Mouse (Mus musculus) lung, postnatal 14 days (tissue): Measurements from ENCODE around the gene Tuba1a.
"Not testable (repeated sequence)": the region's sequence is repeated elsewhere in the genome, so short reads cannot be mapped to it uniquely, and the experiment has no call there.

ENCODE experiments used
- DNase-seq: peaks from one replicate; pipeline ENCODE4 v3.0.0; 2021

The Tuba1a gene

DNA sequence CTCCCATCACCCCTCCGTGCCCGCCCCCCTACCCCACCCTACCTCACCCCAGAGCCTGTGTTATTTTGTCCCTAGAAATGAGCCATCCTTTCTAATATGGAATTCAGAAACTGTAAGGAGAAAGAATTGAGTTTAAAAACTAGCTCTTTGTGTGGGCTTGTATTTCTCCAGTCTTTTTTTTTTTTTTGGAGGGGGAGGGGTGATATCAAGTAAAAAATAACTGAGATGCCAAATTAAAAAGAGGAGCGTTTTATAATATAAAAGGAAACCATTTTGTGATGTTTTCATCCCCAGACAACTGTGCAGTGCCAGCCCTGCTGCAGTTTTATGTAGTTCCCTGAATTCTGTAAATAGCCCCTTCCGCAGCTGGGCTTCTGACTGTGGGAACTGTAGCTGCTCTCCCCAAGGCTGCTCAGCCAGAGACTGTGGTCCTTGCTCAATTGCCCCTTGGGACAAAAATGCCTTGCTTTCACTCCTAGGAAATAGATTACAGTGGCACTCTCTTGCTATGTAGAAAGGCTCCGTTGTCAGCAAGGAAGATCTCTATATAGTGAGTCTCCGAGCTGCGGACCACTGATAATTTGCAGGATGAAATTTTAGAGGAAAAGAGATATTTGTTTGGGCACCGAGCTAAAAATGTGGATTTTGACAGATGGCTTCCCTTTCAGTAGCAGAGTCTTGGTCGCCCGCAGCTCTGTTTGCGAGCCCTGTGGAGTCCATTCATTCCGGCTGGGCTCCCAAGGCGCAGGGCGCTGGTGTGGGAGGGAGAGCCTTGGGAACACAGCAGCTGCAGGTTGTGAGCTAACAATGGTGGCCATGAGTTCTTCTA is 1.1 kb upstream of the Tuba1a start:
- DNase-seq = no peak

DNA sequence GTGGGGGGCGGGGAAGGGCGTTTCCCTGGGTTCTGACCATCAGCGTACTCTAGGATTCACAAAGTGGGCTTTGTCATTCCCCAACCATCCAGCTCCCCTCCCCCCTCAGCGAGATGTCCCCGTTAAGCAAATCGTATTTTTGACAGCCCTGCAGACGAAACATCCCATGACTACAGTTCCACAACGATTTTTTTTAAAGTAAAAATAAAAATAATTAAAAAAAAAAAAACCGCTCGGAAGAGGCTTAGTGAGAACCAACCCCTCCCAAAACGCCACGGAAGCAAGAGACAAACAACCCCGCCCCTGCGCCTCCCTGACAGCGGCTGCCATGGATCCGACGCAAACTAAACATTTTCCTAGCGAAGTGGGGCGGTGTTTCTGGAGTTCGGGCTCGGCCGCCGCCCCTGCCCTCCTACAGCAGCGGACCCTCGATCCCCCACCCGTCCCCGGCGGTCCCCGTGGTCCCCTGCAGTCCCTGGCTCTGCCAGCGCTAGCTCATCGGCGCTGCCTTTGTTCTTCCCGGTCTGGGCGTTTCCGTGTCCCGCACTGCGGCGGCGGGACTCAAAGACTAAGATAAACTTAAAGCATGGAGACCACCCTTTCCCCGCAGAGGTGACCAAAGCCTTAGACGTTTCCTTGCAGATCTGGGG is 627 bp downstream of the Tuba1a start:
- DNase-seq = peak; percentile 76

DNA sequence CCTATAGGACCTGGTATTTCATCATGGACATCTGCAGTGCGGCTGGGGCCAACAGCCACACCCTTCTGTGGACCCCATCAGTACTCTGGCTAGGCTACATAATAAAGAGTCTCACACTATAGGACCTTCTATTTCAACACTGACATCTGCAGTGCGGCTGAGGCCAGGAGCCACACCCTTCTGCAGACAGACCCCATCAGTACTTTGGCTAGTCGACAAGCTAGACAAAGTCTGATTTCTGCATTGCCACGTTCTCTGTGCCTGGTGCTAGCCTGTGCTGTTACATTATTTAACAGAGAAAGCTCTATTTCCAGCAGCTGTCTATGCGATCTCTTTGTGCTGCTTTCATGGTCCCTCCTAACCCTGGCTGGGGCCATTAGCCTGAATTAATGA is 1.4 kb downstream of the Tuba1a start:
- DNase-seq = no peak

DNA sequence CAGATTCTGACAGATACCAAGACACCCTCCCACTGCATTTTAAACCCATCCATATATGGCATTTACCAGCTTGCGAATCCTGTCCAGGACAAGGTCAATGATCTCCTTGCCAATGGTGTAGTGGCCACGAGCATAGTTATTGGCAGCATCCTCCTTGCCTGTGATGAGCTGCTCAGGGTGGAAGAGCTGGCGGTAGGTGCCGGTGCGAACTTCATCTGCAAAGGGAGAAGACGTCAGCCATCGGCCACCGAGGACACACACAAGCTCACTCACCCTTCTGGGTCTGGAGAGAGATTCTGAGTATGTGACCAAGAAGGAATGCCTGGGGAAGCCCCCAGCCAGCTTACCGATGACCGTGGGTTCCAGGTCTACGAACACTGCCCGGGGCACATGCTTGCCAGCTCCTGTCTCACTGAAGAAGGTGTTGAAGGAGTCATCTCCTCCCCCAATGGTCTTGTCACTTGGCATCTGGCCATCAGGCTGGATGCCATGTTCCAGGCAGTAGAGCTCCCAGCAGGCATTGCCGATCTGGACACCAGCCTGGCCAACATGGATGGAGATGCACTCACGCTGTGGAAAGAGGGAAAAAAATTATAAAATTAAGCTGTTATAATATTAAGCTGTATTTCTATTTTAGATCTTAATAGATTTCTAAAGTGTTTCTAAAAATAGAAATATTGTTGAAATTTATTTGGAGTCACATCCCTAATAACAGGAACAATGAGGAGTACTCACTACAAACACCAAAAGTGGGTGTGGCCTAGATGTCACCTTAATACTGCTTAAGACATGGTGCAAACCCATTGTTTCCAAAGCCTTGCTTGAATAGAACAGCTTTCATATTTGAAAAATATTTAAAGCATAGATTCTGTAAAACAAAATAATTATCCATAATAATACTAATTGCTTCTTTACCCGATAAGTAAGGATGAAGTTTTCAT is 2.1 kb downstream of the Tuba1a start:
- DNase-seq = not testable (repeated sequence)

DNA sequence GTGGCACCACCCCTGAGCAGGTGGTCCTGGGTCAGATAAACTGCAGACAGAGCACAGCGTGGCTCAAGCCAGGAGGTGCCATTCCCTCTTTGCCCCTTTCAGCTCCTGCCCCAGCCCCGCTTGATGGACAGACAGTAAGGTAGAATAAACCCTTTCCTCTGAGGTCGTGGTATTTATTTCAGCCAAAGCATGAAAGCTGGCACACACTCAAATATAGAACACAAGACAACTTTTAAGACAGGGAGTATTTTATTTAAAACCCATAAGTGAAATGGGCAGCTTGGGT is 4.0 kb downstream of the Tuba1a start:
- no peak for DNase-seq

DNA sequence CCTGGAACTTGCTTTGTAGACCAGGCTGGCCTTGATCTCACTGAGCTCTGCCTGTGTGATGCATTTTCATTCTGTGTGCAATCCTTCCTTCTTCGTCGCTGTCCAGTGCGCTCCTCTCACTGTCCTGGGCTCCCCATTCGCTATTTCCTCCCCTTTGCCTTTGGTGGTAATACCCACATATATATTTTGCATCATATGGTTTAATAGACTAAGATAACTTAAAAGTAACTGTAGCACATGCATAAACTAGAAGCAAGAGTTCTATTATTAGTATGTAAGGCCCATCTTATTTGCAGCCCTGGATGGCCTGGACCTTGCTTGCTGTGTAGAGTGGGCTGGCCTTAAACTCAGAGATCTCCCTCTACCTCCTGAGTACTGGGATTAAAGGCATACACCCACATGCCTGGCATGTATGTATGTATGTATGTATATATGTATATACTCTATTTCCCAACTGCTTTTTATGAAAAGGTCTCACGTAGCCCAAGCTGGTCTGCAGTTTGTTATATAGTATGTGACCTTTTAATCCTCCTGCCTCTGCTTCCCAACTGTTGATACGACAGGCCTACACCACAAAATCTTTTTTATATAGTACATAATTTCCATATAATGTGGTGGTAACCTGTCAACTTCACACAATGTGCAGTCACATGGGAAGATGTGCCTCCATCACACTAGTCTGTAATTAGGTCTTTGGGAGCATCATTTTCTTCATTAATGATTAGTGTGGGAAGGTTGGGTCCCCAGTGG is 4.5 kb downstream of the Tuba1a start:
- no peak for DNase-seq

DNA sequence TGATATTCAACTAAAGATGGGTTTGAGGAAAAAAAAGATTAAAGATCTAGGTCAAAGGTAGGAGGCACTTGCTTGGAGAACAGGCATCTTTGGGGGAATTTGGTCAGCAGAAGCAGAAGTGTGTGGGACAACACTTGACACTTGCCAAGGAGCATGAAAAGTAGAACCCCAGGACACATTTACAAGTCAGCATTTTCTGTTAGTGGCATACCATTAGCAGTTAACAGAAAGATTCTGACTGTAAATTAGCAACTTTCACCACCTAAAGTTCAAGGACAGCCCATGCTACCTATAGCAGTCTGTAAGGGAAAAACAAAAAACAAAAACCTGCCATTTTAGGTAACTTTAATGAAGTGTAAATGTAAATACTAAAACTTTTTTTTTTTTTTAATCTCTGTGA is 5.1 kb downstream of the Tuba1a start:
- DNase-seq = no peak

DNA sequence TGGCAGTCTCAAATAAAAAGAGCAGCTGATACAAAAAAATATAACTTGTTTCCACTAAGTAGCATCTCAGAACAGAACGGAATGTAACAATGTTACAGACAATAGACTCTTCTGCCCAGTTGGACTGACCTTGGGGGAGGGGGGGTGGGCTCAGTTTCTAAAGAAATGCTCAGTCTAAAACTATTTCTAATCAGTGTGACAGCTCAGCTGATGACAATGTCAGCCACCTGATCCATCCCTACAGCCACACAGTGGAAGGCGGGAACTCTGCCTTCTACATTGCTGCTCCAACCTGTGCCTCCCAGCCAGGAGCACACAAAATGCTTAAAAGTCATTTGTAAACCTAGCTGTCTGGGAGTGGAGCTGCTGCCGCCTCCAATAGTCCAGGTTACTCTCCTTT is 5.6 kb downstream of the Tuba1a start:
- DNase-seq = no peak

DNA sequence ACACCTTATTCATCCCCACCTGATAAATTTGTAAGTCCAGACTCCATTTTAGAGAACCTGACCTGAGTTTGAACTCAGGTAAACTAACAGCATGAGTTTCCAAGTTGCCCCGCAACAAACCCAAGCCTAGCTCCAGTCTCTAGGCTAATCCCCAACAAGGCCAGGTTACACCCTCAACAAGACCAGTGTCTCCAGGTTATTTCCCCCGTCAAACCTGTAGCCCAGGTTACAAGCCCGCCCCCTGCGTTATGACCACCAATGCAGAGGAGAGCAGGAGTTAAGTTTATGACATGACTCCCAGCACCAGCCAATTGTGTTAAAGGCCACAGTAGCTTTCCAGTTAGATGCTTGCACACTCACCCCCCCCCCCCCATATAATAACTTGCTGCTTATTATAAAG is 10.4 kb downstream of the Tuba1a start:
- no peak for DNase-seq

DNA sequence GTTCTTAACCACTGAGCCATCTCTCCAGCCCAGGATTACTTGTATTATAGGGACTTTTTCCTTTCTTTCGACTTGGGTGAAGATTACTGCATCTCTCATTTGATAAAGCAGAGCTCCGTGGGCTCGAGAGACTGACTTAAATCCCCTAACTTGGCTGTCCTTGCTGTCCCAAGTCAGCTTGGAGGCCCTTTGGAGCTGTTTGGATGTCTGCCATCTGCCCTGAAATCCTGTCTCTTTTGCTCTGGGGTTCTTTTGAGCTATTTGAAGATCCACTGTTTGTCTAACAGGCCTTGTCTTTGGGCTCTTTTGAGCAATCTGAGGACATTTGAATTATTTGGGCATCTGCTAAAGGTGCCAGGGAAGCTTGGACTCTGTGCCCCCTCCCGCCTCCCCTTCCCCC is 11.4 kb downstream of the Tuba1a start:
- no peak for DNase-seq

DNA sequence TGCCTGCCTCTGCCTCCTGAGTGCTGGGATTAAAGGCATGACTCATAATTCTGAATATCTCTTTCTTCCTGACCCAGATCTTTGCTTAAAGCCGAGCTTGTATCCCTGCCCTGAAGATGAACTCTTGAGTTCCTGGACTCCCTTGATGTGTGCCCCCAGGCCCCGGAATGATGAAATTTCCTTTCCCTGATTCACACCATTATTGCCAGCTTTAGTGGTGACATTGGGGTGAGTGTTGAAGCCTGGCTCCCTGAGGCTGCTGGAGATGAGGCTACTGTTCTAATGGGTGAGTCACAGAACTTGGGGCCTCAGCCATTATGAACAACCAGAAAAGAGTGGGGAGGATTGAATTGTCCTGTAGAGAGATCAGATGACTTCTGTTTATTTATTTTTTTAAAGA is 12.0 kb downstream of the Tuba1a start:
- DNase-seq = no peak

DNA sequence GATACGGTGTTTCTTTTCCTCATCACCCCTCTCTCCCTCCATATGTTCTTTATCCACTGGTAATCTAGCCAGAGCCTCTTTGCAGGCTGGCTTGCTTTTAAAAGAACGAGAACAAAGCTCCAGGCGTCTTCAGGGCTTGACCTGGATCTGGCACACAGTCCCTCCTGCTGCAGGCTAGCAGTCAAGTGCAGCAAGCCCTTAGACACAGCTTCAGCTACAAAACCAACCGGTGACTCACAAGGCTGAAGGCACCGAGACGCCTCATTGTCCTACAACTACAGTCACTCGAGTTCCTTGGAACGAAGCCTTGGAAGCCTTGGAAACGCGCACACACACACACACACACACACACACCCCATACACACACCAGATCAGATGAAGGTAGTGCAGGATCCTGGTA is 12.7 kb downstream of the Tuba1a start:
- no peak for DNase-seq

DNA sequence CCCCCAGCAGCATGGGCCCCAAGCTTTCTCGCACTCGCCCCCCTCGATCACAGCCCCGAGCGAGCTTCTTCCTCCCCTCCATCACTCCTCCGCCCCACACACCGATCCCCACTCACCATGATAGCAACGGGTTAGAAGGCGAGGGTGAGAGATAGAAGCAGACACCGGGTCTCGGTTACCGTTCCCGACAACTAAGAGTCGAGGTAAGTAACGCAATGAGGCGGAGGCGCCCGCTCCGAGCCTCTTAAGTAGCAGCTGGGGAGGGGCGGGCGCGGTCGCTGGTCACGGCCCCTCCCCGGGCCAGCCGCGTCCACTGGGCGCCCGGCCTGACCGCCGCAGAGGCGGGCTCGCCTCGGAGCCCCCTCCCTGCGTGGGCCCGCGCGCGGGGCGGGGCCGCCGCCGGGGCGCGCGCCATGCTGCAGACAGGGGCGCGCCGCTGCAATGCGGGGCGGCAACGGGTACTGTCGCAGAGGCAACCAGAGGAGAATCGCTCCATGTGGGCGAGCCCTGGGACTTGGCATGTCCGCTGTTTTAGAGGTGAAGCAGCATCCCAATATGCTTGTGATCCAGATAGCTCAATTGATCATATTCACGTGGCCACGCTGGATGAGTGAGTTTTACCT is 19.2 kb downstream of the Tuba1a start, which contains the start of gene Tuba1b:
Gene Tuba1b, minus strand, starts transcription at position 349 of the 623 bp plus-strand sequence.
- DNase-seq = peak; percentile 93

DNA sequence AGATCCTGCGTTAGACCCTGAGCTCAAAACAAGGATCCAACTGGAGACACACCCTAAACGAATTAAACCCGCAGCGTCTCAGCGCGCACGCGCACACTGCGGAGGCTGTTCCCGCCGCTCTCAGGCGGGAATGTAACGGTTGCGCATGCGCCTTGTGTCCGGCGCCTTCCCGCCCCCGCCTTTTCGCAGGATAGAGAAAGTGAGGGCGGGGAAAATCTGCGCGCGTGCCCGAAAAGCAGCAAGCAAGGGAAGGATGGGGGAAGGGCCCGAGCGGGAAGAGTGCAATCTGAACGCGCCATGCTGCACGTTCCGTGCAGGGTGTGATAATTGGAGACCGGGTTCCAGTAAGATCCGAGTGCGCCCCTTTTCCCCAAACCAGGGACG is 19.7 kb downstream of the Tuba1a start:
- peak; percentile 97 for DNase-seq

DNA sequence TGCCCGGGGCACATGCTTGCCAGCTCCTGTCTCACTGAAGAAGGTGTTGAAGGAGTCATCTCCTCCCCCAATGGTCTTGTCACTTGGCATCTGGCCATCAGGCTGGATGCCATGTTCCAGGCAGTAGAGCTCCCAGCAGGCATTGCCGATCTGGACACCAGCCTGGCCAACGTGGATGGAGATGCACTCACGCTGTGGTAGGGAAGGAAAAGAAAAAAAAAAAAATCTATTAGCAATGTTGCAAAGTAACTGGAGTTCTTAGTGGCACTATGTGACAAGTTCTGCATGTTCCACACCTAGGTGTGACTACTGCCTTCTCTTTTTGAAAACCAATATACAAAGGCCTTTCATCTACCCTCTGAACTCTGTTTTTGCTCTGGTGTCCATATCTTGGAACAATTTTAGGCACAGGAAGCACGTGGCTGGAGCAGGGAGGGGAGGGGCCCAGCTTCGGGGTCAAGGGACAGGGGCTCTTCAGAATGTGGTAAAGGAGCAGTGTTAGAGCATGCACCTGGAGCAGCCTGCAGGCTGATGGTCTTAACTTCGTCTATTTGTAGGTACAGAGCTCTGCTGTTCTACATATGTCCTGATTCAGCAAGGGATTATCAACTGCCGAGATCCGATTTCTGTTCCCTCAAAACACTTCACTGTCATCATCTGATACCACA is 20.4 kb downstream of the Tuba1a start:
- DNase-seq = not testable (repeated sequence)

DNA sequence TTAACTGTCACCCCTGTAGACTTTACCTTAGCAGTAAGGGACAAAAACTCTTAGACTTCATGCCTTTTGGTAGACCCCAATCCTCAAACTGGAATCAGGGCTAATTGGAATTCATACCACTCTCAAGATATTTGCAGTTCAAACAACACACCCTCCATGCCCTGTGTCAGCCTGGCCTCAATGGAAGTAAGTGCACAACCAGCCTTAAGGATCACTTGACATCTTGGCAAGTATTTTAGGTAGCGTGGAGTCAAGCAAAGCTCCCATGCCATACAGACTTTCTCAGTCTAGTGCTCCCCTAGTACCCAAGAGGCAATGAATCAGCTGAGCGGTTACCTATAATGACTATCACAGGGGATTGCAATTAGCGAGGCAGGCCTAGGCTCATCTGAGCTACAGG is 22.5 kb downstream of the Tuba1a start:
- no peak for DNase-seq

DNA sequence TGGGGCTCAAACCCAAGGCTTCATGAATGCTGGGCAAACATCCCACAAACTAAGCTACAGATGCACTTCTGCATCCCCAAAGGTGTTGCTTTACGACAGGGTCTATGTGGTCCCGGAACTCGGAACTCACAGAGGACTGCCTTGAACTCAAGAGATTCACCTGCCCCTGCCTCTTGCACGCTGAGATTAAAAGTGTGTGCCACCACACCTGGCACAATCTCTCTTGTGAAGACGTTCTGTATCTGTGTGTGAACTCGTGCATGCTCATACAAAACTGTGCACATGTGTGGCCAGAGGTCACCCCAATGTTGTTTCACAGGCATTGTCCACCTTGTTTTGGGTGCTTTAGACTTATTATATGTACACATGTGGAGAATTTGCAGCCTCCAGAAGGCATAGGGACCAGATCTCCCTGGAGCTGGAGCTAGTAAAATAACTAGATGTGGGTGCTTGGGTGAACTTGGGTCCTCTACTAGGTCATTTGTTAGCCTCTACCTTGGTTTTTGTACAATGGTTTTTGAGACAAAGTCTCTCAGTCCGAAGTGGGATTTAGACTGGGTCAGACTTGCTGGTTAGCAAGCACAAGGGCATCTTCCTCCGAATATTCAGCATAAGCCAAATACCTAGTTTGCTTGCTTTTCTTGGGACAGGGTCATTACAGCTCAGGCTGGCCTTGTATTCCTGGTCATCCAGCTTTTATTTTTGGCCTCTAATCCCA is 23.3 kb downstream of the Tuba1a start:
- no peak for DNase-seq

DNA sequence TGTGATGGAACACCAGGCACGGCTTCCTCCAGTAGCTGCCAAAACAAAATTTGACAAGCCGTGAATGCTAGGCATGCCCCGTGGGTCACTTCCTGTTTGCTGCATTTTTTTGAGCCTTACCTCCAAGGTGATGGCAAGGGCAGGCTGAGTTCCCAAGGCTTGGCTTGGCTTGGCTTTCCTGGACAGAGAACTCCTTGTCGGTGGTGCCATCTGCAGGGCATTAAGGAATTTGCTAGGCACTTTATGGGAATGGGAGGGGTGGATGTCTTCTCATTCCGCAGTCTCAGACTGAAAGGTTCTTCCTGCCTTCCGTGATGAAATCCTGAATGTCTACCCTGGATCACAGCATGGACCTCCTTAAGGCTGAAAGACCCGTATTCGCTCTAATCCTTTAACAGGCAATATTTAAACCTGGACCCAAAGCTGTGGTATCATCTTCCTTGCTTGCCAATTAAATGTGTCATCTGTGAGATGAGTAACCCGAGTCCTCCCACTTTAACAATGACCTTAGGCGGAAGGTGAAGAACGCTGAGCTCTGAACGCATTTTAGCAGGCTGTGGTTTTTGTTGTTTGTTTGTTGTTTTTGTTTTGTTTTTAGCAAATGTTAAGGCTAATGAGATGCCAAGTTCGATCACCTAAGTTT is 24.8 kb downstream of the Tuba1a start:
- DNase-seq = peak; percentile 77

DNA sequence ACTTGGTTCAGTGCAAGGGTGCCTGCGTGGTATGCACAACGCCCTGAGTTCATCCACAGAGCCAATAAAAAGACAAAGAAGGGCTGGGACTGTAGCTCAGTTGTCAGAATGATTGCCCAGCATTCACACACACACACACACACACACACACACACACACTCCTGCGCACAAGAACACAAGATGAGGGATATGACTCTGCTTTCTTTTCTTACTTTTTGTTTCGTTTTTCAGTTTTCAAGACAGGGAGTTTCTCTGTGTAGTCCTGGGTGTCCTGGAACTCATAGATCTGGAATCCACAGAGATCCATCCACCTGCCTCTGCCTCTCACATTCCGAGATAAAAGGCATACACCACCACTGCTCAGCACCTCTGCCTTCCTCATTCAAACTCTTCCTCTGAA is 25.9 kb downstream of the Tuba1a start:
- no peak for DNase-seq

DNA sequence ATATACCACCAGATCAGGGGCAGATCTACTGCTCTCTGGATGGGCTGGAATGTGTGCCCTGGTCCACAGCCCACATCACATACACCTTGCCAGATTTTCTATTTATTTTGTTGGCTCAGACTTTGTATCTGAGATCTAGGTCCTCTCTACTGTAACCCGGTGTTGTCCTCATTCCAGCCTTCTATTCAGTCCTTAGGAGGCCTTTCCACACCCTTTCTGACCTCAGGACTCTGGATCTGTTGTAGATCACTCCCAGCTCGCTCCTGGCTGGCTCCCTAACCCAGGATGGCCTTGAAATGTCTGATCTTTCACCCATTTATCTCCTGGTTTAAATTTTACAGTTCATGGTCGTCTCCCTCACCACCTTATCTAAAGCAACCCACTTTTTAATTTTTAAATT is 28.8 kb downstream of the Tuba1a start:
- DNase-seq = no peak
